Mouse (Mus musculus): Measurements from ENCODE around the gene Wbp4.

- TF ChIP-seq CTCF (IDR thresholded peaks at IDR 0.05) (no peak), EP300 (IDR thresholded peaks at IDR 0.05) (no peak)
These were observed 68.2 kb downstream of the Wbp4 start for GRCm38 (mm10) chr14:79413121-79413520.
